Mouse (Mus musculus): ENCODE data around the gene Tmcc3.

GRCm38 (mm10) chr10:94377844-94378243 lies 66.1 kb downstream of the Tmcc3 start:
- TF ChIP-seq CTCF (conservative IDR thresholded peaks at IDR 0.05; ENCODE audit: low read length) (no peak), POU5F1 (IDR thresholded peaks at IDR 0.05; ENCODE audit: borderline replicate concordance, low read length) (no peak)
